Mouse (Mus musculus): ENCODE measurements around the gene Pde4b.

DNA sequence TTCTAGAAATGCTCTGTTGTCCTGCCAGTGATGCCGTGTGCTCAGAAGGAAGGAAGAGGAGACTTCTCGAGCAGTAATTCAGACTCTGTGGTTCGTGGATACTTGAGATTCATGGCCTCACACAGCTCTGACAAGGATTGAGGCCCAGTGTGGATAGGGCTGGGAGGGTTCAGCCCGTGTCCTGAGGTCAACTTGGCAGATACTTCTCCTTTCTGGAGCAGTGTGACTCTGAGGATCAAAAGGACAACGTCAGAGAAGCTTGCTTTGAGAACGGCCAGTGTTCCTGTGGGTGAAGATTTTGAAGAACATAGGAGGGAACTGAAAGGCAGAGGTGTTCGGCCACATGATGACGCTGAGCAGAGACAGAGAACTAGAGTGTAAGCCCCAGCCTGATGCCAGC, 537.6 kb downstream of the Pde4b start:
- TF ChIP-seq POLR2A (IDR thresholded peaks at IDR 0.05; ENCODE audit: low read depth, low read length) (no peak), CTCF (IDR thresholded peaks at IDR 0.05; ENCODE audit: extremely low read depth, insufficient read depth, insufficient read length, insufficient replicate concordance) (no peak)

Data from spleen, adult 2 months (tissue).